Mouse (Mus musculus) bone marrow macrophage, adult 2 months (primary cell): ENCODE measurements at regions not wholly inside any gene's neighbourhood (a gene's known extent, or its start where the extent isn't known, plus 50 kb on each side); places are given as distances from the start of the nearest gene placed in this dataset.

Experiments used
- CTCF ChIP-seq: IDR thresholded peaks from 2 replicates; pipeline ENCODE4 v1.5.1; 2012; ENCODE audit warnings: low read depth, mild to moderate bottlenecking, low read length, moderate library complexity
- POLR2A ChIP-seq: IDR thresholded peaks from 2 replicates; pipeline ENCODE4 v1.6.1; 2012; ENCODE audit warnings: mild to moderate bottlenecking, low read depth, low read length, borderline replicate concordance

- TF ChIP-seq CTCF (no peak), POLR2A (no peak)
Measured at GRCm38 (mm10) chr3:149796123-149796522, 805.8 kb upstream of the Adgrl2 start.
